Mouse (Mus musculus): ENCODE data around the gene Bves. TPM values are rescaled to one million over a fixed set of nuclear protein-coding genes. Genes with fewer than 3 reads are reported as not detected.
"Not testable (repeated sequence)": the region's sequence is repeated elsewhere in the genome, so short reads cannot be mapped to it uniquely, and the experiment has no call there.

Gene Bves
- total RNA-seq, 1 experiment from 2014 or later: 0.52 TPM

DNA sequence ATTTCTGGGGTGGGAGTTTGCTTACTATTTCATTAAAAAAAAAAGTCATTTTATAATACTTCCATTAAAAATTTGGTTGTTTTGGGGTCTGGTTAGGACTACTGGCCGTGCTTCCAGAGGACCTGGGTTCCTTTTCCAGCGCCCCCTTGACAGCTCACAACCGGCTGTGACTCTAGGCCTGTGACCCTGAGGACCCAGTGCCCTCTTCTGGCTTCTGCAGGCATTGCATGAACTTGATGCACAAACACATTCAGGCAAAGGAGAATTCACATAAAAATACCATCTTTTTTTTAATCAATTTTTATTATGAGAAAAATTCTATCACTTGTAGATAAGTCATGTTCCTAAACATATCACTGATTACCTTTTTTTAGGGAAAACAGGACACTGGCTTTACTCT, 12.6 kb downstream of the Bves start:
- DNase-seq: not testable (repeated sequence)

- DNase-seq: no peak
Measured at GRCm38 (mm10) chr10:45356091-45356490, 20.5 kb downstream of the Bves start.

DNA sequence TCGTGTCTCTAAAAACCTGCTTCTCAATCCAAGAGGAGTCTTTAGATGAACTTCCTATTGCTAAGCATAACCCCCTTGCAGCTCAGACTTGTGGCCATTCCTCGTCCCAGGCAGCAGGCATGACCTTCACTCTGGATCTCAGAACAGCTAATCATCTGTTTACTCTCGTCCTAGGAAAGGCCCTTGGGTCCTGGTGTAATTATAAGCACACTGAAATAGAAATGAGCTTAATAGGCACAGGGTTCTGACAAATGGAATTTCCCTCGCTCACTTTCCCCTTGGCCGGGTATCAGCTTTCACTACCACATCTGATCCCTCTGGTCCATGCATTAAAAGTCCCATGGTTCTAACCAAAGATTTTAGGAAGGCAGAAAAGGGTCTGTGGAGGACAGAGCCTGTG, 27.8 kb downstream of the Bves start:
- no peak for DNase-seq

- DNase-seq: no peak
Measured at GRCm38 (mm10) chr10:45366987-45367705, 31.6 kb downstream of the Bves start.

GRCm38 (mm10) chr10:45369639-45370038, 34.1 kb downstream of the Bves start:
- no peak for DNase-seq

DNA sequence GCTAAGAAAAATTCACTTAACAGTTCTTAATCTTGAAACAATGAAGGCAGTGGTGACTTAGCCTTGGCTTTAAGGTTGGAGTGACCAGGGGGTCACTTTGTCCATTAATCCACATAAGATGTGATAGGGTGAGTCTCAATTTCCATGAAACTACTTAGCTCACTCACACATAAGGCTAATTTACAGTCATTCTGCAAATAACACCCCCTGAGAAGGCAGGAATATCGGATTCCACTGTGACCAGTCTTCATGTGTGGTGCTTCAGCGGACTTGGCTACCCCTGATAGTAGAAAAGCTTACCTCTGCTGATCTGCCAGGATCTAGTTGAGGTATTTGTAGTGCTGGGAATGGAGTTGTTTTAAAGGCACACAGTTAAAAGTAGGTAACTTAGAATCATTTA, 35.0 kb downstream of the Bves start:
- DNase-seq: no peak

DNA sequence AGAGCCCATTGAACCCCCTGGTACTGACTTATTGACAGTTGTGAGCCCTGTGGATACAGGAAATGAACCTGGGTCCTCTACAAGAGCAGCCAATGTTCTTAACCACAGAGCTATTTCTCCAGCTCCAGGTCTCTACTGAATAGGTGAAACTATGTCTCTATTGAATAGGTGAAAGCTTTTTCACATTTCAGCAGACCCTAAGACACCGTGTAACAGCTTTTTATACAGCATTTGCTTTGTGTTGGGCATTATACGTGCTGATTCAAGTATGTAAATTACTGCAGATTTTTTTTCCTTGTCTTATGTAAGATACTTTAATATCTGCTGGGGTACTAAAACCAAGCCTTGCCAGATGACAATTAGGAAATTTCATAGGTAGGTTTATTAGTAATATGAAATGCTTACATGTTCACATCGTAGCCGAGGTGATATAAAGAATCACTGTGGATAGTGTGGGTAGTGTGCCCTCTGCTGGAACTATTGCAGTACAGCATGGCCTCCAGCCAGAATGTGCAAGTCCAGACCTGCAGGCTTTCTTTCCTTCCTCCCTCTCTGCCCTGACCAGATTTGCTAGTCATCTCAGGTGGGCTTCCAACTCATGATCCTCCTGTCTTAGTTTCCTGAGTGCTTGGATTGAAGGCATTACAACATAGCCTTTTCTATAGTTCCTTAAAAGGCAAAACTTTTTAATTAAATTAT, 37.6 kb downstream of the Bves start:
- peak; percentile 52 for DNase-seq

GRCm38 (mm10) chr10:45378269-45378668, 42.7 kb downstream of the Bves start:
- no peak for DNase-seq

DNA sequence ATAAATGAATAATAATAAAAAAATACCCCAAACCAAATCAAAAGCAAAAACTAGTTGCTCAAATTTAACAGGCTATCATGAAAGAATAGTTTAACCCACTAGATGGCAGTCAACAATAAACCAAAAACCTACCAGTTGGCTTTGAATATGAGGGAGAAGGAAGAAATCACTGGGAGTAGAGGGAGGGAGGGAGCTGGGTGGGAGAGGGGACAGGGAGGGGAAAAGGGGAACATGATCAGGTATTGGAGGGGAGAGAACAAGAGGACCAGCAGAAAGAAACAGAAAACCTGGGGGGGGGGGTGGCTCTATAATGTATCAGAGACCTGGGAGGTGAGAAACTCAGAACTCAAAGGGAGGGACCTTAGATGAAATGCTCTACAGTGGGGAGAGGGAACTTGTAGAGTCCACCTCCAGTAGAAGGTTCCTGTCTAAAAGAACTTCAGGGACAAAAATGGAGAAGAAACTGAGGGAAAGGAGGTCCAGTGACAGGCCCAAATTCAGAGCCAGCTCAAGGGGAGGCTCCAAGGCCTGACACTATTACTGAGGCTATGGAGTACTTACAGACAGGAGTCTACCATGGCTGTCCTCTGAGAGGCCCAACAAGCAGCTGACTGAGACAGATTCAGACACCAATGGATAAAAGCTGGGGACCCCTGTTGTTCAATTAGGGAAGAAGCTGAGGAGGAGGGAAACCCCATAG, 46.5 kb downstream of the Bves start:
- no peak for DNase-seq

GRCm38 (mm10) chr10:45382637-45382958, 47.0 kb downstream of the Bves start:
- DNase-seq: no peak

GRCm38 (mm10) chr10:45398211-45398610, 62.6 kb downstream of the Bves start:
- no peak for DNase-seq

GRCm38 (mm10) chr10:45399702-45400243, 64.2 kb downstream of the Bves start:
- no peak for DNase-seq

DNA sequence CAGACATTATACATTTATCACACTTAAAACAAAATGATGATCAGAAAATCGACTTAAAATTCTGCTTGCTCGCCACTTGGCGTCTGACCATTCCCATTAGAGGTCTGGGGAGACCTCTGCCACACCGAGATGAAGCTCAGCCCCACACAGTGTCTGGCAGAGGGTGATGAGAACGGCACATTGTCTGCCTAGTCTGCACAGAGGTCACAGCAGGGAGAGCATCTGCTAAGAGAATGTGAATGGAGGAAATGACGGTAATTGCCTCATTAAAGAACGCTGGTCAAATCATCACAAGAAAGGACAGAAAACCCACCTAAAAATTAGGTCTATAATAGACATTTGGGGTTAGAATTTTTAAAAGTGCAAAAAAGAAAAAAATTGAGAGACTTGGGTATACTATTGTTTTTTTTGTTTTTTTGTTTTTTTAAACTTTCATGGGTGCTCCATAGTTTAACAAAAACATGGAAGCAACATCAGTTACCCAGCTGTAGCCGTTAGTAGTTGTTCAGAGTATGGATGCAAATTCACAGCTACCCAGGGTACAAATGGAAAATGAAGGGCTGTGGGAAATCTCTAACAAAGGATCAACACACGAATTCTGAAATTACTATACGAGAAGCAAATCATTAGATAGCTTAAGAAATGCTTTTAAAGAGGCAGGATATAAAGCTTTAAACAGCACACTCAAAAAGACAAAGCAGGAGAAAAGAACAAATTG, 75.2 kb downstream of the Bves start:
- no peak for DNase-seq

DNA sequence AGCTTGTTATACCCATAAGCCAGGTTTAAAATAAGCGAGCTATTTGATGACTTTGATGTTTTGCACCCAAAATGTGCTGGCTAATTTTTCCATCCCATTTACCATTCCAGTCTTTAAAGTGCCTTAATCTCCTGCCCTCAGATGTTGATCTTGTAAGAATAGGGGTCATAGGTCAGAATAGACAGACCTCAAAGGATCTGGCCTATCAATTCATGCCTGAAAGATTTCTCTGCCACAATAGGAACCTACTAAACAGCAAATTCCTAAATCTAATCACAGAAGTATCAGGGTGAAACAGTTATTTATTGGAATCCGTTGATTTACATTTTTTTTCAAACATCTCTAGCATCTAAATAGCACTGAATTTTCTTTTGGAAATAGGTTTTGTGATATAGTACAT, 76.2 kb downstream of the Bves start:
- no peak for DNase-seq

DNA sequence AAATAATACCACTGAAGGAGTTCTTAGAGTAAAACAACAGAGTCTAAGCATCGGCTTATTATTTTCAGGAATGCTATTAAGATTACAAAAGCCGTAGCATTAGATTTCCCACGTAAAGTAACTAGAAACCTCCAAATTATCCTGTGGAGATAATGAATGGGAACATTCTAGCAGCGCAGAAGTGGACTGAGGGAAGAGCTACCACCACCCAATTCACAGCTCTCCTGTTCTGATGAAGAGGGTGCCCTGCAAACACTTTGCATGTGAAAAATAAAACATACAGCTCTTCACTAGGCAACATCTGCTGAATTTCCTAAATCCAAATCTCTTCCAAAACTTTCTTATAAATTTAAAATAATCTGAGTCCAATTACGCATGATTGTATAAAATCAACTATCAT, 76.6 kb downstream of the Bves start:
- DNase-seq: no peak

Other genes starting within 250 kb of the Bves start
- 0.82 and 0.90 TPM in 2 replicates for gene Popdc3, start 157.7 kb upstream of the Bves start, total RNA-seq (2021)
- 0.15 TPM in 1 of 2 replicates, not detected in the other for gene Lin28b, start 150.6 kb downstream of the Bves start, total RNA-seq (2021)
- gene Hace1, start 242.1 kb downstream of the Bves start, total RNA-seq (2021): 9.0 and 11.7 TPM in 2 replicates

Data from adrenal gland, postnatal 25 days (tissue).